Mouse (Mus musculus) MEL (cell line): ENCODE data around the gene Defb18. TPM values are rescaled to one million over a fixed set of nuclear protein-coding genes. Genes with fewer than 3 reads are reported as not detected.

Experiments
- DNase-seq: peaks from one replicate; pipeline ENCODE4 v3.0.0; 2011; ENCODE audit warnings: low read depth, low spot score
- H3K27ac ChIP-seq: 2 replicates; pipeline ENCODE4 v1.5.1; 2012; ENCODE audit warnings: low read depth, mild to moderate bottlenecking, control low read depth, low read length, moderate library complexity; ENCODE audit not compliant: control insufficient read depth
- H3K27me3 ChIP-seq, 2 experiments: fragments of 150-350 bp in 1 of 2; sonication (generic) in 1 of 2; 2 replicates each; pipeline ENCODE4 v1.6.1; 2012; ENCODE audit warnings: low read length in 2 of 2, mild to moderate bottlenecking in 2 of 2, improper control_type of control experiment in 1 of 2, moderate library complexity in 1 of 2; ENCODE audit not compliant: insufficient read depth in 2 of 2, control insufficient read depth in 1 of 2
- H3K36me3 ChIP-seq, 2 experiments: 2 replicates each; pipeline ENCODE4 v1.6.1; 2012 to 2014; ENCODE audit warnings: low read length in 2 of 2, improper control_type of control experiment in 1 of 2, inconsistent platforms in 1 of 2, mild to moderate bottlenecking in 1 of 2; ENCODE audit not compliant: insufficient read depth in 2 of 2, control insufficient read depth in 1 of 2
- H3K4me1 ChIP-seq, 2 experiments: fragments of 150-350 bp in 1 of 2; sonication (generic) in 1 of 2; 2 replicates each; pipeline ENCODE4 v1.6.1; 2012; ENCODE audit warnings: low read length in 2 of 2, improper control_type of control experiment in 1 of 2, mild to moderate bottlenecking in 1 of 2; ENCODE audit not compliant: insufficient read depth in 2 of 2, control insufficient read depth in 1 of 2
- H3K4me3 ChIP-seq, 2 experiments: fragments of 150-350 bp in 1 of 2; sonication (generic) in 1 of 2; 2 replicates each; pipeline ENCODE4 v1.5.1; 2012; ENCODE audit warnings: low read depth in 2 of 2, low read length in 2 of 2, mild to moderate bottlenecking in 2 of 2, moderate library complexity in 2 of 2, control low read depth in 1 of 2, improper control_type of control experiment in 1 of 2; ENCODE audit not compliant: control insufficient read depth in 1 of 2, insufficient read depth in 1 of 2
- H3K79me2 ChIP-seq: 2 replicates; pipeline ENCODE4 v1.6.1; 2012; ENCODE audit warnings: mild to moderate bottlenecking, low read length, moderate library complexity; ENCODE audit not compliant: control insufficient read depth, poor library complexity, insufficient read depth
- H3K9ac ChIP-seq: 2 replicates; pipeline ENCODE4 v1.6.1; 2012; ENCODE audit warnings: low read depth, mild to moderate bottlenecking, control low read depth, low read length, moderate library complexity; ENCODE audit not compliant: control insufficient read depth, poor library complexity, severe bottlenecking
- H3K9me3 ChIP-seq: fragments of 150-350 bp; sonication (generic); replicated peaks from 2 replicates; pipeline ENCODE4 v1.6.1; 2012; ENCODE audit warnings: mild to moderate bottlenecking, low read length, improper control_type of control experiment, moderate library complexity; ENCODE audit not compliant: insufficient read depth
- CTCF ChIP-seq, 3 experiments: IDR thresholded peaks in 2 of 3; conservative IDR thresholded peaks in 1 of 3; 2 replicates each; pipeline ENCODE4 v1.5.1; 2011 to 2012; ENCODE audit warnings: low read length in 3 of 3, low read depth in 2 of 3, mild to moderate bottlenecking in 2 of 3, improper control_type of control experiment in 1 of 3, inconsistent platforms in 1 of 3, mixed read lengths in 1 of 3, moderate library complexity in 1 of 3; ENCODE audit not compliant: control insufficient read depth in 1 of 3, insufficient read depth in 1 of 3, poor library complexity in 1 of 3, severe bottlenecking in 1 of 3
- E2F4 ChIP-seq: IDR thresholded peaks from 2 replicates; pipeline ENCODE4 v1.6.1; 2011; ENCODE audit warnings: low read depth, low read length, improper control_type of control experiment, borderline replicate concordance
- ELF1 ChIP-seq: IDR thresholded peaks from 2 replicates; pipeline ENCODE4 v1.6.1; 2014; ENCODE audit warnings: low read depth, mild to moderate bottlenecking, inconsistent platforms, low read length, improper control_type of control experiment, moderate library complexity
- GABPA ChIP-seq: IDR thresholded peaks from 2 replicates; pipeline ENCODE4 v1.6.1; 2012; ENCODE audit warnings: low read depth, mild to moderate bottlenecking, inconsistent platforms, low read length, improper control_type of control experiment, moderate library complexity
- GATA1 ChIP-seq: IDR thresholded peaks from 2 replicates; pipeline ENCODE4 v1.6.1; 2011; ENCODE audit warnings: low read depth, low read length, improper control_type of control experiment
- HCFC1 ChIP-seq: IDR thresholded peaks from 2 replicates; pipeline ENCODE4 v1.6.1; 2012; ENCODE audit warnings: low read depth, mild to moderate bottlenecking, inconsistent platforms, low read length, improper control_type of control experiment, moderate library complexity
- KAT2A ChIP-seq: conservative IDR thresholded peaks from 2 replicates; pipeline ENCODE4 v1.6.1; 2012; ENCODE audit warnings: low read depth, low read length, improper control_type of control experiment, inconsistent platforms
- MXI1 ChIP-seq: IDR thresholded peaks from 2 replicates; pipeline ENCODE4 v1.6.1; 2011; ENCODE audit warnings: mild to moderate bottlenecking, low read depth, low read length, improper control_type of control experiment
- NRF1 ChIP-seq: IDR thresholded peaks from 2 replicates; pipeline ENCODE4 v1.6.1; 2014; ENCODE audit warnings: low read depth, mild to moderate bottlenecking, inconsistent platforms, low read length, improper control_type of control experiment, moderate library complexity; ENCODE audit not compliant: poor library complexity, insufficient read depth, severe bottlenecking
- POLR2A ChIP-seq, 2 experiments: IDR thresholded peaks; 2 replicates each; pipeline ENCODE4 v1.6.1; 2011 to 2012; ENCODE audit warnings: low read length in 2 of 2, mild to moderate bottlenecking in 2 of 2, control low read depth in 1 of 2, improper control_type of control experiment in 1 of 2, low read depth in 1 of 2, moderate library complexity in 1 of 2; ENCODE audit not compliant: control insufficient read depth in 1 of 2, insufficient read depth in 1 of 2, poor library complexity in 1 of 2
- RCOR1 ChIP-seq: IDR thresholded peaks from 2 replicates; pipeline ENCODE4 v1.6.1; 2012; ENCODE audit warnings: low read depth, mild to moderate bottlenecking, inconsistent platforms, low read length, improper control_type of control experiment
- TAL1 ChIP-seq: IDR thresholded peaks from 2 replicates; pipeline ENCODE4 v1.6.1; 2012; ENCODE audit warnings: mild to moderate bottlenecking, inconsistent platforms, low read length, moderate library complexity, mixed read lengths
- TBP ChIP-seq: IDR thresholded peaks from 2 replicates; pipeline ENCODE4 v1.8.0; 2011; ENCODE audit warnings: low read depth, low read length, improper control_type of control experiment
- UBTF ChIP-seq: IDR thresholded peaks from 2 replicates; pipeline ENCODE4 v1.6.1; 2012; ENCODE audit warnings: low read depth, mild to moderate bottlenecking, inconsistent platforms, low read length, improper control_type of control experiment, moderate library complexity, borderline replicate concordance; ENCODE audit not compliant: insufficient read depth
- ZKSCAN1 ChIP-seq: IDR thresholded peaks from 2 replicates; pipeline ENCODE4 v1.6.1; 2012; ENCODE audit warnings: low read depth, mild to moderate bottlenecking, inconsistent platforms, low read length, improper control_type of control experiment, moderate library complexity
- ZMIZ1 ChIP-seq: IDR thresholded peaks from 2 replicates; pipeline ENCODE4 v1.6.1; 2012; ENCODE audit warnings: low read depth, mild to moderate bottlenecking, inconsistent platforms, low read length, improper control_type of control experiment, moderate library complexity
- polyA plus RNA-seq, 2 experiments: library from polyadenylated mRNA; stranded (reverse) in 1 of 2; unstranded in 1 of 2; fragments of >175 nt in 1 of 2; fragments of >200 nt in 1 of 2; gene quantifications; 2 replicates each; pipeline versions ENCODE4 v1.2.1 to v1.2.4; 2012; ENCODE audit warnings: low replicate concordance in 2 of 2, low read depth in 1 of 2; ENCODE audit not compliant: insufficient read length in 2 of 2, insufficient read depth in 1 of 2, missing spikeins in 1 of 2
- total RNA-seq: library from RNA; depleted of rRNA; stranded (reverse); fragments of 300-350 nt; gene quantifications from 2 replicates; pipeline ENCODE4 v1.2.3, GENCODE M21; 2012

Gene Defb18
- total and polyA plus RNA-seq, 3 experiments, result not detected

DNA sequence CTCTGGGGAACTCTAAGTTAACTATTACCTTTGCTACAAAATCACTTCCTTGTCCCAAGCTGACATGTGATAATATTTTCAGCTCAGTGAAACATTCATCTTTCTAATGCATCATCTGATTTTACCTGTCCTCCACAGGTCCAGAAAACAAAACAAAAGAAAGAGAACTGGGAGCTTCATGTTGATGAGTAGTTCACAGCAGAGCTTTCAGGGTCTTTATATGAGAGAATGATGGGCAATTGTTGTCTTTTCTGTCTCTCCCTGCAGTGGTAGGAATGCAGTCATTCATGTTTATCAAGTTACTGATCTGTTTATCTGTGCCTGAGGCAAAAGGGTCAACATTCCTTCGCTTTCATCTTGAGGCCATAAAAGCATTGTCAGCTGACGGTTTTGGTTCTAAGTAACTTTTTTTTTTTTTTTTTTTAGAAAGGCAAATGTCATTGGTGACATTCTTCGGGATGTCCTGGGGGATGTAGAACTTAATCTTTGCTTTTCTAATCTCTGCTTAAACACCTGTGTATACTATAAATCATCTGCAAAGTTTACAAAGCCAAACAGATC is 13.8 kb downstream of the Defb18 start:
- no peak for DNase-seq
- TF ChIP-seq ELF1 (no peak), POLR2A (IDR thresholded peaks at IDR 0.05; ENCODE audit: control insufficient read depth in 1 of 2, insufficient read depth in 1 of 2, low read depth in 1 of 2, low read length in 2 of 2, poor library complexity in 1 of 2) (no peak), CTCF (IDR thresholded peaks at IDR 0.05 in 2 of 3, conservative IDR thresholded peaks at IDR 0.05 in 1 of 3; ENCODE audit: control insufficient read depth in 1 of 3, insufficient read depth in 1 of 3, low read depth in 2 of 3, low read length in 3 of 3, poor library complexity in 1 of 3, severe bottlenecking in 1 of 3) (no peak), KAT2A (no peak), UBTF (no peak), GATA1 (no peak), MXI1 (no peak), E2F4 (no peak)
- no peak overlapping the region for H3K27ac ChIP-seq
- no peak overlapping the region for H3K4me3 ChIP-seq
- no peaks in the 10 kb centered on the region for H3K27me3 ChIP-seq
- no peaks in the 10 kb centered on the region for H3K9me3 ChIP-seq
- H3K79me2 ChIP-seq, result no peaks in the 10 kb centered on the region
- H3K9ac ChIP-seq, result no peak overlapping the region
- H3K36me3 ChIP-seq, result no peaks in the 10 kb centered on the region
- H3K4me1 ChIP-seq, result no peaks in the 10 kb centered on the region

DNA sequence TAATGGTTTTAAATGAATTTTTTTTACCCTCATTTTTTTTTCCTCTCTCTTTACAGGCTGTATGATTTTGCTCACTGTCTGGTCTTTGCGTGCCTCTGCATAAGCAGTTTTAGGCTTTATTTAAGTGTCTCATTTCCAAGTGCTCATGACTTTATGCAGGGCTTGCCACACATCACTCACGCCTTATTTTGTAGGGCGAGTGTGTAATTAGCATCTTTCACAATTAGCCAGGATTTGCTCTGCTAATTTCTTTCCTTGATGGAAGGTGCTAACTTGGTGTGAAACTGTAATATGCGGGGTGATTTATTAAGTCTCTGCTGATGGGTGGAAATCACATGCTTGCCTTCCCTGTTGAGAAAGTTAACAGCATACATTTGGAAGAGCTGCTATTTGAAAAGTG is 45.5 kb downstream of the Defb18 start:
- H3K27ac ChIP-seq, result no peak overlapping the region
- H3K4me1 ChIP-seq, result no peaks in the 10 kb centered on the region
- no peak overlapping the region for H3K9ac ChIP-seq
- no peak overlapping the region for H3K4me3 ChIP-seq
- TF ChIP-seq GABPA, result no peak
- no peak for TF ChIP-seq ZKSCAN1
- no peak for TF ChIP-seq GATA1
- no peak for TF ChIP-seq TAL1
- no peak for TF ChIP-seq HCFC1
- TF ChIP-seq ELF1, result no peak
- TF ChIP-seq RCOR1, result no peak
- no peak for TF ChIP-seq NRF1
- no peak for TF ChIP-seq MXI1
- TF ChIP-seq UBTF, result no peak
- TF ChIP-seq ZMIZ1, result no peak
- TF ChIP-seq TBP, result no peak
- DNase-seq, result no peak
- no peaks in the 10 kb centered on the region for H3K27me3 ChIP-seq
- H3K79me2 ChIP-seq, result no peaks in the 10 kb centered on the region
- H3K36me3 ChIP-seq, result no peaks in the 10 kb centered on the region
- H3K9me3 ChIP-seq, result no peaks in the 10 kb centered on the region
